ENCODE assay signal across 22 mouse cellular contexts in genomic region chr7:34819796-34820195, GRCm38 (mm10). TPM values are rescaled to one million over a fixed set of nuclear protein-coding genes. Genes with fewer than 3 reads are reported as not detected.
DNase-seq lines count a peak whose midpoint lies in the region; ATAC-seq and TF ChIP-seq lines count a peak whose summit lies in the region.
"Had no signal": no experiment of that assay in that cellular context is flagged by ENCODE, and none has a peak within 500 bp of the region (broad histone marks: within the 10 kb centered on the region; RNA-seq: fewer than 3 reads in every experiment).

No protein-coding gene starts in this region.

- H3K27me3 ChIP-seq in hindbrain, embryonic 12.5 days: peaks cover 4% of the 10 kb centered on the region; the same call in 1 of the 2 replicates
- 0 out of 2 replicates have a peak, but pooled peaks cover 7% of the 10 kb centered on the region for H3K27me3 ChIP-seq in hindbrain, embryonic 13.5 days
- H3K27me3 ChIP-seq: limb, embryonic 13.5 days had no signal

- no peaks in the 10 kb centered on the region for H3K36me3 ChIP-seq in hindbrain, embryonic 12.5 days
- no peaks in the 10 kb centered on the region for H3K36me3 ChIP-seq in hindbrain, embryonic 13.5 days
- H3K36me3 ChIP-seq: embryonic facial prominence, embryonic 10.5 days; kidney, embryonic 15.5 days; limb, embryonic 13.5 days; liver, embryonic 13.5 days; midbrain, embryonic 10.5 days had no signal

- no peak for ATAC-seq in hindbrain, embryonic 12.5 days (ENCODE audit: low FRiP score)
- no peak for ATAC-seq in hindbrain, embryonic 13.5 days (ENCODE audit: low FRiP score)
- ATAC-seq: activated CD4-positive, CD25-positive, alpha-beta regulatory T cell, adult 4 months; hindbrain, embryonic 16.5 days; intestine, embryonic 16.5 days had no signal

- peak; percentile 67 to 72 for DNase-seq in left cerebral cortex, adult 2 months (ENCODE audit: extremely low spot score in 1 of 2, low spot score in 2 of 2)
- no peak for DNase-seq in left cerebral cortex, postnatal 10 days (ENCODE audit: extremely low spot score in 1 of 2, low spot score in 2 of 2)
- peak; percentile 83 for DNase-seq in brain, adult 2 months (ENCODE audit: low read depth, low spot score)
- peak; percentile 29 to 39 for DNase-seq in layer of hippocampus, postnatal 36 days
- peak; percentile 85 for DNase-seq in right cerebral cortex, postnatal 25 days
- DNase-seq: cerebellum, adult 8-10 months; gastrocnemius, postnatal 14 days; heart, adult 18-20 months; heart, postnatal 36 days; liver, embryonic 13.5 days; thymus, postnatal 36 days had no signal

- WGBS in hindbrain, embryonic 12.5 days: 88% methylated on average over 18 of the region's 18 CpGs
- 86% methylated on average over 18 of the region's 18 CpGs for WGBS in hindbrain, embryonic 13.5 days

- no peak overlapping the region for H3K27ac ChIP-seq in left cerebral cortex, adult 2 months
- no peak overlapping the region for H3K27ac ChIP-seq in hindbrain, embryonic 12.5 days
- H3K27ac ChIP-seq in hindbrain, embryonic 13.5 days: no peak overlapping the region
- H3K27ac ChIP-seq: embryonic facial prominence, embryonic 10.5 days; kidney, embryonic 15.5 days; limb, embryonic 13.5 days; liver, embryonic 13.5 days; macrophage; midbrain, embryonic 10.5 days had no signal

- intact Hi-C loops in left cerebral cortex, adult 2 months (cut with DNase I): no loop called here
- intact Hi-C loops in left cerebral cortex, postnatal 10 days (cut with DNase I): no loop called here

- no peak overlapping the region for H3K4me2 ChIP-seq in hindbrain, embryonic 12.5 days (replicated peaks)
- no peak overlapping the region for H3K4me2 ChIP-seq in hindbrain, embryonic 13.5 days
- H3K4me2 ChIP-seq: kidney, embryonic 15.5 days; limb, embryonic 13.5 days; liver, embryonic 13.5 days; lung, embryonic 14.5 days had no signal

- H3K9ac ChIP-seq in hindbrain, embryonic 12.5 days: no peak overlapping the region
- H3K9ac ChIP-seq in hindbrain, embryonic 13.5 days: no peak overlapping the region
- H3K9ac ChIP-seq: kidney, embryonic 15.5 days; limb, embryonic 13.5 days; liver, embryonic 13.5 days; lung, embryonic 14.5 days had no signal

- H3K4me3 ChIP-seq in left cerebral cortex, adult 2 months: no peak overlapping the region
- no peak overlapping the region for H3K4me3 ChIP-seq in hindbrain, embryonic 12.5 days
- H3K4me3 ChIP-seq in hindbrain, embryonic 13.5 days: no peak overlapping the region
- H3K4me3 ChIP-seq: embryonic facial prominence, embryonic 10.5 days; kidney, embryonic 15.5 days; limb, embryonic 13.5 days; liver, embryonic 13.5 days; midbrain, embryonic 10.5 days had no signal

- H3K4me1 ChIP-seq in hindbrain, embryonic 12.5 days: peaks cover 8% of the 10 kb centered on the region
- peaks cover 10% of the 10 kb centered on the region; the same call in 1 of the 2 replicates for H3K4me1 ChIP-seq in hindbrain, embryonic 13.5 days (replicated peaks)
- H3K4me1 ChIP-seq: limb, embryonic 13.5 days; liver, embryonic 13.5 days had no signal

- no peak for TF ChIP-seq CTCF in left cerebral cortex, adult 2 months (IDR thresholded peaks at IDR 0.05)

- no peaks in the 10 kb centered on the region for H3K9me3 ChIP-seq in hindbrain, embryonic 12.5 days (replicated peaks)
- no peaks in the 10 kb centered on the region for H3K9me3 ChIP-seq in hindbrain, embryonic 13.5 days
- H3K9me3 ChIP-seq: kidney, embryonic 15.5 days; limb, embryonic 13.5 days; liver, embryonic 13.5 days; midbrain, embryonic 10.5 days had no signal

RNA-seq across cellular contexts. Expression of gene Chst8, which starts 7.3 kb away (rescaled TPM):
- total RNA-seq in left cerebral cortex, adult 2 months (2021): 10 to 100 TPM; 20.9 to 22.0 TPM
- 10 to 100 TPM; 16.8 to 17.6 TPM for total RNA-seq in left cerebral cortex, postnatal 10 days (2021)
- 10 to 100 TPM; 28.6 to 36.8 TPM for total RNA-seq in layer of hippocampus, postnatal 36 days (2021)
- 22.4 and 24.7 TPM in 2 replicates for polyA plus RNA-seq in hindbrain, embryonic 12.5 days (2016; fragmentation: Nextera tagmentation; extraction: Ambion mirVana)
- polyA plus RNA-seq in hindbrain, embryonic 13.5 days (2015; fragmentation: Nextera tagmentation; extraction: Ambion mirVana): 18.0 and 18.3 TPM in 2 replicates
- polyA plus RNA-seq: activated CD4-positive, CD25-positive, alpha-beta regulatory T cell, adult 4 months; macrophage had no signal

Comparison
In these comparisons a context has a peak if more than half of its experiments do, and no peak if none do; other contexts are left out.
1. DNase-seq: peak in left cerebral cortex, adult 2 months (2 of 2), brain, adult 2 months (single experiment), layer of hippocampus, postnatal 36 days (2 of 2) and right cerebral cortex, postnatal 25 days (single experiment); none in left cerebral cortex, postnatal 10 days (0 of 2).